Mouse (Mus musculus) neural tube, embryonic 14.5 days (tissue): ENCODE measurements at regions not wholly inside any gene's neighbourhood (a gene's known extent, or its start where the extent isn't known, plus 50 kb on each side); places are given as distances from the start of the nearest gene placed in this dataset.
A peak's percentile ranks its signal among the peaks of the same experiment; 100 is the strongest.

Experiments
- ATAC-seq: fragments of 200-750 bp; cut with Nextera tagmentation; 2 replicates; pipeline ENCODE4 v1.8.0; 2017; ENCODE audit warnings: low read depth, mild to moderate bottlenecking, moderate TSS enrichment, moderate library complexity
- H3K27ac ChIP-seq: fragments of 300-500 bp; sonication (generic); 2 replicates; pipeline ENCODE4 v1.5.1; 2014; ENCODE audit warnings: low read depth, mild to moderate bottlenecking, control low read depth, low read length, moderate library complexity, mixed read lengths
- H3K27me3 ChIP-seq: fragments of 300-500 bp; sonication (generic); 2 replicates; pipeline ENCODE4 v1.6.1; 2014; ENCODE audit warnings: low read length; ENCODE audit not compliant: control insufficient read depth, insufficient read depth
- H3K36me3 ChIP-seq: fragments of 300-500 bp; sonication (generic); 2 replicates; pipeline ENCODE4 v1.6.1; 2014; ENCODE audit warnings: low read length, mixed read lengths; ENCODE audit not compliant: control insufficient read depth, insufficient read depth
- H3K4me1 ChIP-seq: fragments of 300-500 bp; sonication (generic); 2 replicates; pipeline ENCODE4 v1.6.1; 2014; ENCODE audit warnings: low read length; ENCODE audit not compliant: control insufficient read depth, insufficient read depth
- H3K4me2 ChIP-seq: fragments of 300-500 bp; sonication (generic); 2 replicates; pipeline ENCODE4 v1.6.1; 2014; ENCODE audit warnings: mild to moderate bottlenecking, low read depth, low read length, control low read depth
- H3K4me3 ChIP-seq: fragments of 300-500 bp; sonication (generic); 2 replicates; pipeline ENCODE4 v1.5.1; 2014; ENCODE audit warnings: low read depth, low read length, control low read depth, mixed read lengths
- H3K9ac ChIP-seq: fragments of 300-500 bp; sonication (generic); replicated peaks from 2 replicates; pipeline ENCODE4 v1.6.1; 2014; ENCODE audit warnings: low read depth, mild to moderate bottlenecking, control low read depth, low read length, mixed read lengths
- H3K9me3 ChIP-seq: fragments of 300-500 bp; sonication (generic); 2 replicates; pipeline ENCODE4 v1.6.1; 2016; ENCODE audit warnings: low read length; ENCODE audit not compliant: control insufficient read depth
- WGBS: fragments of 180-500 bp; shearing (Covaris S2); extraction: QIAGEN DNeasy Blood & Tissue Kit; methylation state at CpG from one replicate; pipeline ENCODE4 v1.1.7; 2014; 5-methylcytosine and 5-hydroxymethylcytosine counted together

DNA sequence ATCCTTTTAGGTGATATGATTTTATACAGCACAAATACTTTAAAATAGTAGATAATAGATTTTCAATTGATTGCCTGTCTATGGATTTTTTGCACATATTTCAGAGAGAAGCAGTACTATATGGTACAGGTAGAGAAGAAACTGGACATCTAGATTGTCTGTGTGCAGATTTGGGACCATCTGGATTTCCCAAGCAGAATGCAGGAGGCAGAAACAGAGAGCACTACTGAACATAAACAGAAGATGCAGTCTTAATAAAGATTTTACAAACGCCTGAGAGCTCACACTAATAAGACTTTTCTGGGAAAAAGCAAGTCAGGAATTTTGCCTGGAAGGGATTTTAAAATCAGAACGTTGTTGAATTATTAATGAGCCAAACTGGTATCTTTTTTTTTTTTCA lies 432.9 kb downstream of the Col11a1 start:
- Histone ChIP-seq H3K27me3 (no peaks in the 10 kb centered on the region), H3K4me1 (no peaks in the 10 kb centered on the region)

DNA sequence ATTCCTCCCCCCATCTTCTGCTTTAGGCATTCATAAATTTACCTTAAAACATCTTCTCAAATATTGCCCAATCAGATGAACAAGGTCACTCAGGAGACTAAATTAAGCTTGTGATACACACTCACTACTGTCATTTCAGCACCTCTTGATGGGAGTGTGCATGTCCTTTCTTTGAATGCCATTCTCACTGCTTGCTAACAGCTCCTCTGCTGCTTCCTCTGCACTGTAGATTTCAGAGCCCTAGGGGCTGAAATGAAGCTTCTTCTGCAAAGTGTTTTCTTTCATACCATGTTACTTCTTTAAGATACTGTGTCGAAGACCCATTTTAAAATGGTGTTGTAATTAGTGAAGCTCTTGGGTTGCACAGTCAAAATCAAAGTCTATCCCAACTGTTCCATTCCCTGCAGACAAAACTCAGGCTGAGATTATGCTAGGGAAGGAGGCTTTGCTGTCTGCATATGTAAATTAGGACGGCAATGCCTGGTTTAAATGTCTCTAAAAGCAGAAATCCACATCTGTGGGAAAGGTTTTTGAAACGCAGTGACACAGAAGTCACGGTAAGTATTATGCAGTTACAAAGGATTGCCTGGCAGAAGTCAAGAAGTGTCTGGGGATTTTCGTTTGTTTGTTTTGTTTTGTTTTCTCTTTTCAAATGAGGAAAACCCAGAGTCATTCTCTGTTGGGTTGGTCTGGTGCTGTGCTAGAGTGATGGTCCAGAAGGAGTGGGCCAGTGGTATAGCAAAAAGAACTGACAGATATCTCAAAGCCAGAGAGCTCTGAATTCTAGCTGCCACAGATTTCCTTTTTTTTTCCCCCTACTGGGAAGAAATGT lies 433.6 kb downstream of the Col11a1 start:
- Histone ChIP-seq H3K4me2 (no peak overlapping the region), H3K27ac (no peak overlapping the region), H3K4me1 (no peaks in the 10 kb centered on the region), H3K9ac (no peak overlapping the region), H3K4me3 (no peak overlapping the region), H3K9me3 (no peaks in the 10 kb centered on the region), H3K36me3 (no peaks in the 10 kb centered on the region), H3K27me3 (no peaks in the 10 kb centered on the region)
- ATAC-seq, result no peak
- WGBS, result 52% methylated on average over 5 of the region's 5 CpGs

More for the DNA sequence above, 432.9 kb downstream of the Col11a1 start:
- 44% methylated on average over 2 of the region's 2 CpGs for WGBS
- Histone ChIP-seq H3K27ac (no peak overlapping the region), H3K36me3 (no peaks in the 10 kb centered on the region), H3K4me3 (no peak overlapping the region), H3K9me3 (no peaks in the 10 kb centered on the region), H3K4me2 (no peak overlapping the region), H3K9ac (no peak overlapping the region)
- no peak for ATAC-seq

DNA sequence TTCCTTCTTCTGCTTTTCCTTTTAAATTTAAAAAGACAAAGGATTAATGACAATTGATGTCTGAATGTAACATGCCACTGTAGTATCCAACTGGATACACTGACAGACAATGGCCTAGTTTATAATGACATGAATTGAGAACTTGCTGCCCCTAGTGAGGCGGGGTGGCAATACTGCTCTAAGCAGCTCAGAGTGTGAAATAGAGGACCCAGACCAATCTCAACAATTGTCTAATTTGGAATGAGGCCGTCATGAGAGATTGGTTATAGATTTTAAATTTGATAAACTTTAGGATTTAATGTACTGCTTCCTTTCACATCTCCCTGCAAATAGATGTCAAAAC lies 434.2 kb downstream of the Col11a1 start:
- no peak for ATAC-seq
- H3K9ac ChIP-seq, result no peak overlapping the region
- H3K36me3 ChIP-seq, result no peaks in the 10 kb centered on the region
- H3K4me3 ChIP-seq, result no peak overlapping the region
- WGBS, result 85% methylated on average over 2 of the region's 2 CpGs
- H3K27ac ChIP-seq, result no peak overlapping the region
- no peak overlapping the region for H3K4me2 ChIP-seq
- H3K27me3 ChIP-seq, result no peaks in the 10 kb centered on the region
- H3K9me3 ChIP-seq, result no peaks in the 10 kb centered on the region
- H3K4me1 ChIP-seq, result no peaks in the 10 kb centered on the region

DNA sequence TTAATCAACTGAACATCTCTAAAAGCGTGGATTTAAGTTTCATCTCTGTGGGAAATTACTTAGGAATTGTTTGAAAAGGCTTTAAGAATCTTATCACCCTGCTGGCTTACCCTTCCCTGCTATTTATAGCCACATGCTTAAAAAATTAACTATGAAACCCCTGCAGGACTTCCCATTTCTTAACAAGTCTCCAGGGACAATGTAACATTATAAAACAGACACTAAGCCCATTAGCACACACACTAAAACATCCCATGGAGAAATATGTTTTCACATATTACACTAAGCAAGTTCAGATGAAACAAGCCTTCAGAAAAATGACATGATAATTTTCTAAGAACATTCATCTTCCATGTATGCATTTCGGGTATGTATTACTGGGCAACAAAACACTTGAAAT lies 420.0 kb upstream of the Olfm3 start:
- H3K36me3 ChIP-seq, result no peaks in the 10 kb centered on the region
- WGBS, result 65% methylated on average over 2 of the region's 2 CpGs
- no peak overlapping the region for H3K9ac ChIP-seq
- no peak overlapping the region for H3K4me3 ChIP-seq
- no peak for ATAC-seq
- H3K27ac ChIP-seq, result no peak overlapping the region
- H3K27me3 ChIP-seq, result no peaks in the 10 kb centered on the region
- H3K4me2 ChIP-seq, result no peak overlapping the region
- no peaks in the 10 kb centered on the region for H3K4me1 ChIP-seq
- H3K9me3 ChIP-seq, result no peaks in the 10 kb centered on the region

DNA sequence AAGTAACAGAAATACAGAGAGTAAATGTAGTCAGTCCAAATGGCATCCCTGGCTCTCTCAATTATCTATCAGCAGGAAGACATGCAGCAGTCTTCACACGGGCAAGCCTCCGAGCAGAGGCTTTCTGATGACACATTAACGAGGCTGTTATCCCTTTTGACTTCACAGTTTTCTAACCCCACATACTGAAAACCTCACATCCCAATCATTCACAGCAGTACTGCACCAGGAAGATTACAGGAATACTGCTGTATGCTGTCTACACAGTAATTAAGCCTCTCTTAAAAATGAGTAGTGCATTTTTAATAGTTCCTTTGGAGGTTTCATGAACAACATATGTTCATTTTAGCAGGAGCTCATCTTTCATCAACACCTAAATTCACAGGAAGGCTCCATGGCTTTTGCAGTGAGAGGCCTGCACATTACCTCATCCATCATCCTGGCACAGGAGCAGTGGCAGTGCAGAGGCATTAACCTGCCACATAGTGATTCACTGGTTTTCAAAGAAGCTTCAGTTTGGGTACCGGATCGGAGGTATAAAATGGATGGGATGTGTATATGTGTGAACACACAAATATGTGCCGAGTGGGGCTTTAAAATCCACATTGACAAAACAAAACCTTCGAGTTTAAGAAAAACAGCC lies 396.1 kb upstream of the Olfm3 start:
- H3K36me3 ChIP-seq, result no peaks in the 10 kb centered on the region
- no peaks in the 10 kb centered on the region for H3K4me1 ChIP-seq
- no peak overlapping the region for H3K4me2 ChIP-seq
- peak; percentile 92 for ATAC-seq
- 30% methylated on average over 7 of the region's 7 CpGs for WGBS
- H3K27me3 ChIP-seq, result no peaks in the 10 kb centered on the region
- H3K27ac ChIP-seq, result peak overlapping the region; percentile 39; the same call in 1 of the 2 replicates
- no peak overlapping the region for H3K9ac ChIP-seq
- H3K9me3 ChIP-seq, result no peaks in the 10 kb centered on the region
- H3K4me3 ChIP-seq, result no peak overlapping the region

DNA sequence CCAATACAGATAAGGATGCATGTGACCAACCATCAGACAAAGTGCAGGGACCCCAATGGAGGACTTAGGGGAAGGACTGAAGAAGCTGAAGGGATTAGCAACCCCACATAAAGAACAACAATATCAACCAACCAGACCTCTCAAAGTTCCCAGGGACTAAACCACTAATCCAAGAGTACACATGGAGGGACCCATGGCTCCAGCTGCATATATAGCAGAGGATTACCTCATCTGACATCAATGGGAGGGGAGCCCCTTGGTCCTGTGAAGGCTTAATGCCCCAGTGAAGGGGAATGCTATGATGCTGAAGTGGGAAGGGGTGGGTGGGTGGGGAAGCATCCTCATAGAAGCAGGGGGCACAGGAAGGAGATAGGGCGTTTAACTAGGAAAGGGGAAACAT lies 388.6 kb upstream of the Olfm3 start:
- H3K9ac ChIP-seq, result no peak overlapping the region
- no peak overlapping the region for H3K27ac ChIP-seq
- no peak overlapping the region for H3K4me3 ChIP-seq
- no peak for ATAC-seq
- H3K36me3 ChIP-seq, result no peaks in the 10 kb centered on the region
- WGBS, result 55% methylated on average over 1 of the region's 1 CpGs
- H3K9me3 ChIP-seq, result no peaks in the 10 kb centered on the region
- no peaks in the 10 kb centered on the region for H3K4me1 ChIP-seq
- H3K4me2 ChIP-seq, result no peak overlapping the region
- H3K27me3 ChIP-seq, result no peaks in the 10 kb centered on the region

DNA sequence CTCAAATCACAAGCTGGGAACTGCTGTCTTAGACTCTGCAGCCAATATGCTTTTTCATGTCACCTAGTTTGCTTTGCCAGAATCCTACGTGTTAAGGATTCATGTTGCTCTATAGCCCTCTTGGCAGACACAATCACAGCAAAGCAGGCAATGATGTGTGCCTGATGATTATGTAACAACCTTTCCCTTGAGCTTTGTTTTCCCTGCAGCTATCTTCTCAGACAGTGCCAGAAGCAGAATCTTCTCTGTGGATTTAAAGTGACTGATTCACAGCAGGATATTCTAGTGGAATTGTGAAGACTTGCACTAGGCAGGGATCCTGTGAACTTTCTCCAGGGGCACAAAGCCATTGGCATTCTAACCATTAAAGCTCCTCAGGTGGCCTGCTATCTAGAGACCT lies 359.5 kb upstream of the Olfm3 start:
- Histone ChIP-seq H3K27ac (no peak overlapping the region), H3K4me1 (no peaks in the 10 kb centered on the region), H3K27me3 (no peaks in the 10 kb centered on the region), H3K4me2 (no peak overlapping the region), H3K9me3 (no peaks in the 10 kb centered on the region), H3K36me3 (no peaks in the 10 kb centered on the region), H3K9ac (no peak overlapping the region), H3K4me3 (no peak overlapping the region)
- ATAC-seq, result no peak
- WGBS, result 50% methylated on average over 1 of the region's 1 CpGs

DNA sequence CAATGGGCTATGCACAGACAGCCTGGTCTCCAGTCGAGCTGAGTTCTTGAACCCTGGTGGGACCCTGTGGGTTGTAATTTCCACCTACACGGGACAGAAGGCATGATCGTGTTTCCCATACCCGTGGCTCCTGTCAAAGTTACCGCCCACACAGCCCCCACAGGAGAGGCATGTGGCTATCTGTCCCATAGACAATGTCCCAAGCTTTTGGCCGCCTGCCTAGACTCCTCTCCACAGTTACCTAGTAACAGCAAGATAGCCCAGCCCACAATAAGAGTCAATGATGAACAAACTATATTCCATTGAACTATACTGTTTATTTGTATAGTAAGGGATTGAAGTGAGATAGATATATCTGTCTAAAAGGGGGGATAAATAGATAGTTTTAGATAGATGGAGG lies 356.7 kb upstream of the Olfm3 start:
- no peaks in the 10 kb centered on the region for H3K36me3 ChIP-seq
- H3K4me2 ChIP-seq, result no peak overlapping the region
- no peak overlapping the region for H3K9ac ChIP-seq
- no peaks in the 10 kb centered on the region for H3K9me3 ChIP-seq
- peak; percentile 28; the same call in 1 of the 2 replicates for ATAC-seq
- no peaks in the 10 kb centered on the region for H3K27me3 ChIP-seq
- H3K27ac ChIP-seq, result no peak overlapping the region
- 70% methylated on average over 6 of the region's 6 CpGs for WGBS
- H3K4me1 ChIP-seq, result no peaks in the 10 kb centered on the region
- H3K4me3 ChIP-seq, result no peak overlapping the region

DNA sequence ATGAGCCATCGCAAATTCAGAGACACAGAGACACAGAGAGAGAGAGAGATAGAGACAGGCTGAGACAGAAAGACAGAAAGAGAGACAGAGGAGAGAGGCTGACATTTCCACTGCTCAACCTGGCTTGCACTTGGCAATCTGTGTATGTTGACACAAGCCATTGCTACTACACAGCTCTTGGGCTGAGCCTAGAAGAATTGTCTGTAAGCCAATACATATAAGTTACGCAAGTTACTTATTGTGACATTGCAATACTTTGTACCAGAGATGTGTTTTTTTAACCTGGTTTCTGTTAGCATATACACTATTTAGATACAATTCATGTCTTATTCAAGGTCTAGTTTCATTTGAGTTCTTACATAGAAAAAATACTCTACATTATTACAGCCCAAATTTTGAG lies 332.9 kb upstream of the Olfm3 start:
- H3K27me3 ChIP-seq, result no peaks in the 10 kb centered on the region
- no peak overlapping the region for H3K9ac ChIP-seq
- no peak overlapping the region for H3K27ac ChIP-seq
- no peak overlapping the region for H3K4me2 ChIP-seq
- H3K4me1 ChIP-seq, result no peaks in the 10 kb centered on the region
- no peak overlapping the region for H3K4me3 ChIP-seq
- WGBS, result 94% methylated on average over 2 of the region's 2 CpGs
- no peaks in the 10 kb centered on the region for H3K9me3 ChIP-seq
- ATAC-seq, result no peak
- no peaks in the 10 kb centered on the region for H3K36me3 ChIP-seq
